In the genomic region with DNA sequence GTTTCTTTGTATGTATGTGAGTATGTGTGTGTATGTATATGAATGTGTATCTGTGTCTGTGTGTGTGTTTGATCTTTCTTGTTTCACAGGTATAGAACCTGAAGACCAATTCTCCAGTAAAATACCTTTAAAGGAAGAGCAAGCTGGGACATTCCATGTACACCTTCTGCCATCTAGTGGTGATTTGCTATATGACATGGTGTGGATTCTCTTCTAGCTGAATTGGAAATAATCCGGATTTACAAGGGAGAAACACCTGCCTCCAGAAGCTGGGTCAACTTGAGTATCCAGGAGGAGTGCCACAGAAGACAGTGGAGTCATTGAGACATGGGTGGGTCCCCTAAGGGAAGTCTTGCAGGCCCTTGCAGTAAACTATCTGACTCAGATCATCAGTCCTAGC, we compare ENCODE assay signal across 9 mouse cellular contexts. TPM values are rescaled to one million over a fixed set of nuclear protein-coding genes. Genes with fewer than 3 reads are reported as not detected.
DNase-seq lines count a peak whose midpoint lies in the region; ATAC-seq and TF ChIP-seq lines count a peak whose summit lies in the region.
"Had no signal": no experiment of that assay in that cellular context is flagged by ENCODE, and none has a peak within 500 bp of the region (broad histone marks: within the 10 kb centered on the region; RNA-seq: fewer than 3 reads in every experiment).

No protein-coding gene starts in this region.

- peak; percentile 67 for TF ChIP-seq CTCF in G1E (IDR thresholded peaks at IDR 0.05; ENCODE audit: low read depth, low read length)
- TF ChIP-seq CTCF in cortical plate, adult 2 months (IDR thresholded peaks at IDR 0.05; ENCODE audit: extremely low read depth, insufficient read depth, low read length): peak; percentile 62
- peak; percentile 23; the same call in 1 of the 2 replicates for TF ChIP-seq CTCF in small intestine, adult 2 months (IDR thresholded peaks at IDR 0.05; ENCODE audit: extremely low read depth, insufficient read length, insufficient replicate concordance, low read depth, low read length)

- intact Hi-C loops in left cerebral cortex, postnatal 14 days (cut with DNase I): loop anchor here (2.0 to 10.0 kb wide), 2 partner anchors 167 to 377 kb away; a partner anchor contains a TSS

- no peak overlapping the region for H3K9ac ChIP-seq in kidney, embryonic 16.5 days (replicated peaks; ENCODE audit: low read length)
- H3K9ac ChIP-seq: heart, embryonic 15.5 days; neural tube, embryonic 12.5 days had no signal

- ATAC-seq in kidney, embryonic 16.5 days (ENCODE audit: low FRiP score, low TSS enrichment): no peak
- ATAC-seq in G1E (ENCODE audit: extremely low read depth, insufficient number of reproducible peaks, low FRiP score, poor library complexity, severe bottlenecking): no peak

- H3K9me3 ChIP-seq in kidney, embryonic 16.5 days (ENCODE audit: low read length): no peaks in the 10 kb centered on the region
- H3K9me3 ChIP-seq in G1E (replicated peaks): no peaks in the 10 kb centered on the region
- H3K9me3 ChIP-seq: heart, embryonic 15.5 days; neural tube, embryonic 12.5 days had no signal

- no peak for TF ChIP-seq POLR2A in cortical plate, adult 2 months (IDR thresholded peaks at IDR 0.05; ENCODE audit: extremely low read depth, insufficient read depth, low read length)
- TF ChIP-seq POLR2A in small intestine, adult 2 months (IDR thresholded peaks at IDR 0.05; ENCODE audit: low read depth, low read length): no peak

- no peak overlapping the region for H3K27ac ChIP-seq in kidney, embryonic 16.5 days (ENCODE audit: low read length)
- no peak overlapping the region for H3K27ac ChIP-seq in cortical plate, adult 2 months (ENCODE audit: insufficient read depth, low read length)
- H3K27ac ChIP-seq in small intestine, adult 2 months (ENCODE audit: insufficient read depth, low read depth, low read length): no peak overlapping the region
- H3K27ac ChIP-seq: heart, embryonic 15.5 days; neural tube, embryonic 12.5 days had no signal

- H3K4me3 ChIP-seq in kidney, embryonic 16.5 days (ENCODE audit: low read length): no peak overlapping the region
- no peak overlapping the region for H3K4me3 ChIP-seq in G1E (ENCODE audit: low read depth, low read length)
- no peak overlapping the region for H3K4me3 ChIP-seq in cortical plate, adult 2 months (ENCODE audit: insufficient read depth, low read length)
- H3K4me3 ChIP-seq in small intestine, adult 2 months (ENCODE audit: low read depth, low read length): no peak overlapping the region
- H3K4me3 ChIP-seq: heart, embryonic 15.5 days; neural tube, embryonic 12.5 days had no signal

- peak; percentile 73 for DNase-seq in kidney, adult 9 months
- peak; percentile 77 for DNase-seq in CD4-positive, CD25-positive, alpha-beta regulatory T cell, adult 2 months (ENCODE audit: low read depth, low spot score)
- no peak for DNase-seq in G1E (ENCODE audit: low spot score)
- DNase-seq in left cerebral cortex, postnatal 14 days (ENCODE audit: low spot score in 2 of 2): peak; percentile 79

- H3K4me2 ChIP-seq in kidney, embryonic 16.5 days (replicated peaks; ENCODE audit: low read depth, low read length): no peak overlapping the region
- H3K4me2 ChIP-seq: heart, embryonic 15.5 days; neural tube, embryonic 12.5 days had no signal

- H3K36me3 ChIP-seq in kidney, embryonic 16.5 days (ENCODE audit: insufficient read depth, low read length): no peaks in the 10 kb centered on the region
- no peaks in the 10 kb centered on the region for H3K36me3 ChIP-seq in G1E (replicated peaks)
- H3K36me3 ChIP-seq in small intestine, adult 2 months (ENCODE audit: control insufficient read depth, insufficient read depth, low read length): no peaks in the 10 kb centered on the region
- H3K36me3 ChIP-seq: heart, embryonic 15.5 days; neural tube, embryonic 12.5 days had no signal

- H3K27me3 ChIP-seq in kidney, embryonic 16.5 days (ENCODE audit: insufficient read depth, low read length): no peaks in the 10 kb centered on the region
- H3K27me3 ChIP-seq in G1E (ENCODE audit: insufficient read depth, low read length): peaks cover 7% of the 10 kb centered on the region
- H3K27me3 ChIP-seq in small intestine, adult 2 months (ENCODE audit: control insufficient read depth, insufficient read depth, low read length): no peaks in the 10 kb centered on the region
- H3K27me3 ChIP-seq: neural tube, embryonic 12.5 days had no signal

- WGBS in kidney, embryonic 16.5 days: 0% methylated on average over 1 of the region's 1 CpGs
- 0% methylated on average over 1 of the region's 1 CpGs for WGBS in small intestine, adult 2 months

- peaks cover 6% of the 10 kb centered on the region; the same call in 1 of the 2 replicates for H3K4me1 ChIP-seq in kidney, embryonic 16.5 days (ENCODE audit: insufficient read depth, low read length)
- peaks cover 22% of the 10 kb centered on the region; the same call in 1 of the 2 replicates for H3K4me1 ChIP-seq in G1E (ENCODE audit: insufficient read depth, low read depth, low read length)
- no peaks in the 10 kb centered on the region for H3K4me1 ChIP-seq in cortical plate, adult 2 months (ENCODE audit: control insufficient read depth, insufficient read depth, low read length)
- no peaks in the 10 kb centered on the region for H3K4me1 ChIP-seq in small intestine, adult 2 months (ENCODE audit: control insufficient read depth, insufficient read depth, insufficient read length, low read length)

RNA-seq across cellular contexts. Expression of a gene that starts 1.1 kb away (rescaled TPM):
- polyA plus RNA-seq in kidney, embryonic 16.5 days (2015; fragmentation: Nextera tagmentation; extraction: Ambion mirVana): not detected in 2 replicates
- not detected in 2 replicates for total RNA-seq in G1E (2014; fragmentation: Nextera tagmentation)
- not detected in 2 replicates for total RNA-seq in G1E (2017)
- polyA plus RNA-seq in G1E (2012): 0.02 and 0.04 TPM in 2 replicates
- 0.10 and 0.11 TPM in 2 replicates for polyA plus RNA-seq in cortical plate, adult 2 months (2012; rRNA removed)
- under 1 TPM; 0.22 to 0.25 TPM for total RNA-seq in left cerebral cortex, postnatal 14 days (2021)
- polyA plus RNA-seq in small intestine, adult 2 months (2012; rRNA removed): not detected in 2 replicates
- polyA plus RNA-seq: heart, embryonic 15.5 days; neural tube, embryonic 12.5 days had no signal

RNA-seq across cellular contexts. Expression of a gene that starts 11.1 kb away (rescaled TPM):
- polyA plus RNA-seq in kidney, embryonic 16.5 days (2015; fragmentation: Nextera tagmentation; extraction: Ambion mirVana): not detected in 2 replicates
- total RNA-seq in G1E (2014; fragmentation: Nextera tagmentation): not detected in 2 replicates
- not detected in 2 replicates for total RNA-seq in G1E (2017)
- polyA plus RNA-seq in G1E (2012): not detected in 2 replicates
- polyA plus RNA-seq in cortical plate, adult 2 months (2012; rRNA removed): not detected in 2 replicates
- total RNA-seq in left cerebral cortex, postnatal 14 days (2021): not detected
- not detected in 2 replicates for polyA plus RNA-seq in small intestine, adult 2 months (2012; rRNA removed)
- polyA plus RNA-seq: heart, embryonic 15.5 days; neural tube, embryonic 12.5 days had no signal

RNA-seq across cellular contexts. Expression of a gene that starts 18.8 kb away (rescaled TPM):
- 25.7 and 30.5 TPM in 2 replicates for polyA plus RNA-seq in kidney, embryonic 16.5 days (2015; fragmentation: Nextera tagmentation; extraction: Ambion mirVana)
- 66.5 and 86.3 TPM in 2 replicates for total RNA-seq in G1E (2014; fragmentation: Nextera tagmentation)
- 89.9 and 107 TPM in 2 replicates for total RNA-seq in G1E (2017)
- 29.3 and 35.0 TPM in 2 replicates for polyA plus RNA-seq in G1E (2012)
- polyA plus RNA-seq in cortical plate, adult 2 months (2012; rRNA removed): 67.1 and 68.3 TPM in 2 replicates
- total RNA-seq in left cerebral cortex, postnatal 14 days (2021): 100 to 1,000 TPM; 104 to 105 TPM
- polyA plus RNA-seq in small intestine, adult 2 months (2012; rRNA removed): 7.2 and 16.0 TPM in 2 replicates
